Mouse (Mus musculus) brain, embryonic 14.5 days (tissue): ENCODE measurements around the gene Setd1b.

ENCODE experiments used
- CTCF ChIP-seq: fragments of 200-500 bp; IDR thresholded peaks from 2 replicates; pipeline ENCODE4 v1.5.1; 2012; ENCODE audit warnings: inconsistent platforms, mild to moderate bottlenecking, moderate library complexity, borderline replicate concordance; ENCODE audit not compliant: insufficient read depth, insufficient read length; ENCODE audit errors: extremely low read depth
- POLR2A ChIP-seq: fragments of 200-500 bp; IDR thresholded peaks from 2 replicates; pipeline ENCODE4 v1.6.1; 2012; ENCODE audit warnings: mild to moderate bottlenecking, inconsistent platforms, borderline replicate concordance; ENCODE audit not compliant: poor library complexity, insufficient read depth, insufficient read length, severe bottlenecking; ENCODE audit errors: extremely low read depth

DNA sequence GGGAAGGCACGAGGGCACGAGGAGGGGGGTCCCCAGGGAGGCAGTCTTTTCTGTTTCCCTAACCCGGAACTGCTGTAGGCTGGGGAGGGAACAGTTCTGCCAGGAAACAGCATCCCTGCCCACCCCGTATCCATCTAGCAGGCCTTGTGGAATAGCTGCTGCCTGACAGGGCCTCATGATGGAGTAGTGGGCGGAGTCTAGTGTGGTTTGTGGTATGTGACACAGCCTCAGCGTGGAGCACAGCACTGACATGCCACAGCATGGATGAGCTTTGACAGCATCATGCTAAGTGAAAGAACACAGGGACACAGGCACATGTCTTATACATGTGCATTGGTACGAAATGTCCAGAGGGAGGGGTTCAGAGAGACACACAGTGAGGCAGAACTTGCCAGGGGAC is 39.6 kb upstream of the Setd1b start:
- TF ChIP-seq POLR2A (no peak), CTCF (no peak)
